Mouse (Mus musculus): Measurements from ENCODE around the gene Dcst2. TPM values are rescaled to one million over a fixed set of nuclear protein-coding genes. Genes with fewer than 3 reads are reported as not detected.

Dcst2 gene
- total RNA-seq, 2 experiments from 2014 or later: not detected

- DNase-seq (ENCODE audit: low spot score): no peak
These were observed 1.5 kb upstream of the Dcst2 start for GRCm38 (mm10) chr3:89360237-89360636.

- no peak for DNase-seq (ENCODE audit: low spot score)
These were observed 2.9 kb downstream of the Dcst2 start for GRCm38 (mm10) chr3:89364631-89365030.

DNA sequence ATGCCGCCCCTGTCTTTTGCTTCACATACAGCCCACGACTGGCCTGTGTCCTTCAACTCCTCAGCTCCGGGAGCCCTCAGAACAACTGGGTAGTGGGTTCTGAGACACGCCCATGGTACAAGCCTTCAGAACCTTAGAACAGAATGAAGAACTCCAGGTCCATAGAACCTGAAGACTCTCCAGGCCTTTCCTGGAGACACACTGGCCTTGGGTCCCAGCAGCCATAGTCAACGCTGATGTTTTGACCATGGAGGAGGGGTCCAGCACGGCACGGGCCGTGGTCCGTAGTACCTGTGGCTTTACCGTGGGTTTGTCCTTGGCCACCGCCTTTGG lies 3.3 kb downstream of the Dcst2 start, which contains the start of gene Dcst1:
TSS of gene Dcst1 (minus strand) at position 101 of the 333 bp plus-strand sequence.
- no peak for DNase-seq (ENCODE audit: low spot score)

DNA sequence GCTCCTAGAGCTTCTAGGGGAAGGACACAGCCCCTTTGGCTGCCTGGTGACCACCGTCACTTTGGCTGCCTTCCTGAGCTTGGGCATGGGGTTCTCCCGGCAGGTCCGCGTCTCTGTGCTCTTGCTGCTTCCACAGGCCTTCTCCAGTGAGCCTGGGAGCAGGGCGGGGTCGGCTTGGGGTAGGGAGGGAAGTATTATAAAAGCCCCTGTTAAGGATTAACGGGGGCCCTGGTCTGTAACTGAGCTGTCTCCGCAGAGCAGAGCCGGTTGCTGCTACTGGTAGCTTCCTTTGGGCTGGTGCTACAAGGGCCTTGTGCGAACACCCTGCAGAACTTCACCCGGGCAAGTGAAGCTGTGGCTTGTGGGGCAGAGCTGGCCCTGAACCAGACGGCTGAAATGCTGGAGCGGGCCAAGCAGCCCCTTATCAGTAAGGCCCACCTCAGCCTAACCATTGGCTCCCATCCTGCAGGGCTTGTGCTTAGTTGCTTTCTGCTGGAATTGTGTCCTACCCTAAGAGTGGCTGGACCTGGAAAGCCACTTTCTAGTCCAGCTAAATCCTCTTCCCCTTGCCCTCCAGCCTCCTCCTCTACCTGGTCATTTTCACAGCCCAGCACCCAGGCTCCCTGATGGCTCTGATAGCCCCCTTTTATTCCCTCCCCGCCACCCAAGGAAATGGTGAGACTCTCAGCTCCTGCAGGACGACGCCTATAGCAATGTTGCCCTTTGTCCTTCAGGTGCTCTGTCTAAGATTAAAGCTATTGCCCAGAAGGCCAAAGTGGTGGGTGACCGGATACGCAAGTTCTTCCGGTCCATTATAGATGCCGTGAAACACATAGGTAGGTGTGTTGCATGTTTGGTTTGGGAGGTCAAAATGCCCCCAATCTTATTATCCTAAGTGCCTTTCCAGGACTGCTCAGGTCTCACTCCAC lies 4.0 kb downstream of the Dcst2 start:
- no peak for DNase-seq (ENCODE audit: low spot score)

DNA sequence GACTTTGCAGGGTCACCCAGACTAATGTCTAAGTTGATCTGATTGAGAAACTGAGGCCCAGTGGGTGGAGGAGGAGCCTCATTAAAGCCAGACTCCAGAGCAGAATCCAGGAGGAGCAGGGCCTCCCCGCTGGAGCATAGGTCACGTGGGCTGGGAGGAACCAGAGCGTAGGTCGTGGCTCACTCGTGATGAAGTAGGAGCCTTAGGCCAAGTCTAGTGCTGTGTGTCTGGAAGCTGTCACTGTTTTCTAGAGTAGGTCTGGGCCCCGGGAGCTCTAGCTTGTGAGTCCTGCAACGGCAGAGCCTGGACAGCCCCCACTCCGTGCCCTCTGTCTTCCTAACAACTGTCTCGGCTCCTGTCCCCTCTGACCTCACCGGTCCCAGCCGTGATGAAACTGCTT lies 5.6 kb downstream of the Dcst2 start:
- DNase-seq (ENCODE audit: low spot score): no peak

- DNase-seq (ENCODE audit: low spot score): no peak
These were observed 11.9 kb downstream of the Dcst2 start for GRCm38 (mm10) chr3:89373581-89374231.

DNA sequence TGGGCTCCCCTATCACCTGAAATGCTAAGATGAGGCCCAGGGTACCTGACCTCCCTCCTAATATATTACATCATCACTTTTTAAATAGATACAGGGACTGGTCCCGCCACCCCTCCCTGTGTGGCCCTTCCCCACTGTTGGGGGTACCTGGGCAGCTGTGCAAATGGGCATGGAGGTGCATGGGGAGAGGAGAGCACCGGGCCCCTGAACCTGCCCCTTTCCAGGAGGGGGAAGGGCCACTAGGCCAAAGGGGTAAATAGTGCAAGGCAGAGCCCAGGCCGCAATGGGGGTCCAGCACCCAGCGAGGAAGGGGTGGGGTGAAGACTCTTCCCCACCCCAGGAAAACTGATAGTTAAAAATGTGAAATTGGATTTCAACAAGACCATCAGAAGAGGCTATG lies 16.1 kb downstream of the Dcst2 start:
- DNase-seq (ENCODE audit: low spot score): no peak

GRCm38 (mm10) chr3:89378394-89379067 lies 16.8 kb downstream of the Dcst2 start:
- DNase-seq (ENCODE audit: low spot score): peak; percentile 82

GRCm38 (mm10) chr3:89379388-89380131 lies 17.8 kb downstream of the Dcst2 start:
- DNase-seq (ENCODE audit: low spot score): no peak

- no peak for DNase-seq (ENCODE audit: low spot score)
These were observed 18.5 kb downstream of the Dcst2 start for GRCm38 (mm10) chr3:89380291-89380690.

DNA sequence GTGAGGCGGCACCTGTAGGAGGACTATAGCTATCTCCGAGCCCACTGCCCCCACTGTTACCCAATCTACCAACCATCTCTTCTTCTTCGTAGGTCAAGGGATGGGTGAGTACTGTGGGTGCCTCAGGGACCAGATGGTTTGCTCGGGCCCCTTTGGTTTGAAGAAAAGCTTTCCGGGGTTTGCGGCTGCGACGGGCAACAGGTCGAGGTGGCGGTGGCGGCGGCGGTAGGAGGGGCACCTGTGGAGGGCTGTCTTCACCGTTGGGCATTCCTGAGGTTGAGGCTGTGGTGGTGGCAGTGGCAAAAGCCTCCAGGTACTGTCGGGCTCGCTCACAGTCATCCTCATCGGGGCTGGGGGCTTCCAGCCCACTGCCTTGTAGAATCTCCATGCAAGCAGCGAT lies 18.9 kb downstream of the Dcst2 start:
- no peak for DNase-seq (ENCODE audit: low spot score)

GRCm38 (mm10) chr3:89381233-89381632 lies 19.5 kb downstream of the Dcst2 start:
- DNase-seq (ENCODE audit: low spot score): no peak

- no peak for DNase-seq (ENCODE audit: low spot score)
These were observed 20.5 kb downstream of the Dcst2 start for GRCm38 (mm10) chr3:89382033-89382882.

GRCm38 (mm10) chr3:89382950-89383349 lies 21.2 kb downstream of the Dcst2 start:
- DNase-seq (ENCODE audit: low spot score): no peak

DNA sequence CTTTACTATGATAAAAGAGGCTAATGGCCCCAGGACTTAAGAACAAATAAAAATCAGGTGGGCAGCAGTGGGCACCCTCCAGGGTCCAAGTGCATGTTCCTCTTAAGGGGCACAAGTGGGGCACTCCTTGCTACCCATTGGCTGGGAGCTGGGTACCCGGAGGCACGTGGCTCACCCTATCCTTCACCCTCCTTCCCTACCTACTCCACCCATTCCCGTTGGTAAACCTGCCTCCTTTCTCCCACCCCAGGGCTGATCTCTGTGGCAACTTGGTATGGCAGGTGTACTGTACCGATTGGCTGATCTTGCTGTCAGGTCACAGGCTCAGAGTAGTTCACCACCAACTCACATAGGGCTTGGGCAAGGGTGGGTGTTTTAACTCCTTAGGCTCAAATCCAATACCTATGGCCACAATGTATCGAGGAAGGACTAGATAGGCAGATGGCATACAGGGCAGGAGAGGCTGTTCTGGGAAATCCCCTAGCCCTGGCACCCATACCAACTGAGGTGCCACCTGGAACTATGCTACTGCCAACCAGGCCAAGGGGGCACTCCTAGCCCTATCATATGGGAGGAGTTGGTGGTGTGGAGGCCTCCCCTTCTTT lies 22.0 kb downstream of the Dcst2 start:
- no peak for DNase-seq (ENCODE audit: low spot score)

DNA sequence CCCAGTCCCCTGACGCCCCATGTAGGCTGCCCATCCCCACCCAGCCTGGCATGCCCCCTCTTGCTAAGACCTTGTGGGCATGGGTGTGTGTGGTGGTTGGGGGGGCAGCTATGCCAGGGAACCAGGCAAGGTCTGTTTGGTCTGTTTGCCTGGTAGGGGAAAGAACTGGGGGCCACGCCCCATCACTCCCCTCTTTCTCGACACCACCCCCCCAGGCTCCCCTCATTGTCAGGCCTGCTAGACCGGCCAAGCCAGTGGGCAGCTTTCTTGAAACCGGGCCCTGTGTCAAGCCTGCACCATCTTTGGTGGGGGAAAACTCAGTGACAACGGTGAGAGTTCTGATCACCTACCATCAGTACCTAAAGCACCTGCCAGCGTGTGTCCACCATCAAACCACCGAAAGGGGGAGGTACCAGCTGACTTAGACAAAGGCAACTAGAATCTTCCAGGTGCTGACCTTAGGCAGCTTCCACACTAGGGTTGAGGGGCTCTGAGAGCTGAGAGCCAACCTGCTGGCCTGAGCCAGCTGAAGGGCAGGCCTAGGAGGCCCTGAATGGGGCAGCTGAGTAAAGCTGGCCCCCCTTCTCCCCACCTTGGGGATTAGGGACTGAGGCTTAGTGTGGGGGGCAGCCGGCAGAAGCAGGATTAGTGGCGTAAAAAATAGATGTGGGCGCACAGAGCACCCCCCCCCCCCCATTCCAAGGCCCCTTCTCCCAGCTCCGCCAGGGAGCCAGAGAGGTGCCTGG lies 22.7 kb downstream of the Dcst2 start:
- no peak for DNase-seq (ENCODE audit: low spot score)

DNA sequence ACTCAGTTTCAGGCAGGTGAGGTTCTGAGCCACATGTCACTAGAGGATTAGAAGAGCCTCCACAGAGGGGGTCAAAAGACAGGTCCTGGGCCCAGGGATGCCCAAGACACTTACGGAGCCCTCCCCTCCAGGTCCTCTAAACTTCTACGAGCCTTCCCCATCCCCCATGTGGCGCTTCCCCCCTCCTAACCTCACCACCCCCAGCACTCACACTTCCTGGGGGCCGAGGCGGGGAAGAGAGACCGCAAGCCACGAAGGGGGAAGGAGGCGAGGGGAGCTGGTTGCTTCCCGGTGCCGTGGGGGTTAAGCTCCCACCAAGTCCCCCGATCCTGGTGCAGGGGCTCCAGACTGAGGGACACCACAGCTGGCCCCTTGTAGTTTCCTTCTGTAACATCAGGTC lies 23.7 kb downstream of the Dcst2 start:
- DNase-seq (ENCODE audit: low spot score): no peak

DNA sequence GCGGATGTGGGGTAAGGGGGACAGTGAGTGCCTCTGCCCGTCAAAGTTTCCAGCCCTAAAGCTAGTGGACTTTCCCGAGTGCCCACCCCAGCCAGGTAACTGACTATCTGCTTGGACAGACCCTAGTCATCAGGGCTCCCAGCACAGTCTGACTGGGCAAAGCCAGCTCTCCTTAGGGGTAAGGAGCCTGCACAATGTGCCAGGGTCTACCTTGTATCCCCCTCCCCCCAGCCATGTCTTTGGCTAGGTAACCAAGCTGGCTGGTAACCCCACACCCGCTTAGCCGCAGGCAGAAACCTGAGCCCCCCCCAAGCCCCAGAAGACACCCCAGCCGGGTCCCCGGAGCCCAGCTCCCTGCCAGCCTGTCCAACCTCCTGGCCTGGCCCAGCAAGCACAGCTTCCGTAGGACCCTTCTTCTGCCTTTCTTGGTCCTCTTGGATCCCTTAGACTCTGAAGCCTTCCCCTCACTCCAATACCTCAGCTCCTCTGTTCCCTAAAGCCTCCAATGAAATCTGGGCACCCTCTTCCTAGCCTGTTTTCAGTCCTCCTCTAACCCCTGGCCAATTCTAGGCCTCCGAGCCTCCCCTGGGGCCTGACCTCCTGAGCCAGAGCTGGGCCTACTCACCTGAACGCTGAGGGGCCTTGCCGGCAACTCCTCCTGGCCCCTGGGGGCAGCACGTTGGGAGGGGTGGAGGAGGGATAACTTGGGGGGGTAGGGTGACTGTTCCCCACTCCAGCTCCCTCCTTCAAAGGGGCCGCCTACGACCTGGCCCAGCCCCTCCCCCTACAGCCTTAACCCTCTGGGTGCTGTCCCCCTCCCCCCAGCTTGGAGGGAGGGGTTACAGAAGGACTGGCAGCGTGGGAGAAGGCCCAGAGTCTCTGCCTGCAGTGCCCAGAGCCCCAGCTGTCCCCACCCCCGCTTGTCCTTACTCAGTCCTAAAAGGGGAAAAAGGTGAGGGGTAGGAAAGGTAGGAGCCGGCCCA lies 25.0 kb downstream of the Dcst2 start:
- no peak for DNase-seq (ENCODE audit: low spot score)

Data from gastrocnemius, adult 18-20 months (tissue).